Mouse (Mus musculus) intestine, embryonic 16.5 days (tissue): ENCODE results near the gene H1foo. TPM values are rescaled to one million over a fixed set of nuclear protein-coding genes. Genes with fewer than 3 reads are reported as not detected.
A peak's percentile ranks its signal among the peaks of the same experiment; 100 is the strongest.

Experiments
- ATAC-seq: fragments of 200-750 bp; cut with Nextera tagmentation; 2 replicates; pipeline ENCODE4 v1.8.0; 2017; ENCODE audit warnings: moderate TSS enrichment, moderate library complexity
- H3K27ac ChIP-seq: fragments of 300-500 bp; sonication (generic); 2 replicates; pipeline ENCODE4 v1.5.1; 2014; ENCODE audit warnings: mild to moderate bottlenecking, low read length
- H3K27me3 ChIP-seq: fragments of 300-500 bp; sonication (generic); replicated peaks from 2 replicates; pipeline ENCODE4 v1.6.1; 2014; ENCODE audit warnings: low read length, control low read depth, mixed read lengths; ENCODE audit not compliant: control insufficient read depth, insufficient read depth
- H3K36me3 ChIP-seq: fragments of 300-500 bp; sonication (generic); 2 replicates; pipeline ENCODE4 v1.6.1; 2014; ENCODE audit warnings: low read length, control low read depth; ENCODE audit not compliant: control insufficient read depth, insufficient read depth
- H3K4me1 ChIP-seq: fragments of 300-500 bp; sonication (generic); 2 replicates; pipeline ENCODE4 v1.6.1; 2014; ENCODE audit warnings: low read length, control low read depth, mixed read lengths; ENCODE audit not compliant: control insufficient read depth, insufficient read depth
- H3K4me2 ChIP-seq: fragments of 300-500 bp; sonication (generic); 2 replicates; pipeline ENCODE4 v1.6.1; 2014; ENCODE audit warnings: low read depth, low read length, control low read depth
- H3K4me3 ChIP-seq: fragments of 300-500 bp; sonication (generic); 2 replicates; pipeline ENCODE4 v1.5.1; 2014; ENCODE audit warnings: mild to moderate bottlenecking, low read length
- H3K9ac ChIP-seq: fragments of 300-500 bp; sonication (generic); 2 replicates; pipeline ENCODE4 v1.6.1; 2014; ENCODE audit warnings: low read depth, low read length
- H3K9me3 ChIP-seq: fragments of 300-500 bp; sonication (generic); 2 replicates; pipeline ENCODE4 v1.6.1; 2016; ENCODE audit warnings: low read length, control low read depth; ENCODE audit not compliant: control insufficient read depth
- WGBS: fragments of 180-500 bp; shearing (Covaris S2); extraction: QIAGEN DNeasy Blood & Tissue Kit; methylation state at CpG from one replicate; pipeline ENCODE4 v1.1.7; 2014; 5-methylcytosine and 5-hydroxymethylcytosine counted together
- polyA plus RNA-seq: library from polyadenylated mRNA; unstranded; fragments of >200 nt; fragmentation: Nextera tagmentation; extraction: Ambion mirVana; gene quantifications from 2 replicates; pipeline ENCODE4 v1.2.1, GENCODE M21; 2015

H1foo gene
- polyA plus RNA-seq, 1 experiment from 2014 or later: not detected

DNA sequence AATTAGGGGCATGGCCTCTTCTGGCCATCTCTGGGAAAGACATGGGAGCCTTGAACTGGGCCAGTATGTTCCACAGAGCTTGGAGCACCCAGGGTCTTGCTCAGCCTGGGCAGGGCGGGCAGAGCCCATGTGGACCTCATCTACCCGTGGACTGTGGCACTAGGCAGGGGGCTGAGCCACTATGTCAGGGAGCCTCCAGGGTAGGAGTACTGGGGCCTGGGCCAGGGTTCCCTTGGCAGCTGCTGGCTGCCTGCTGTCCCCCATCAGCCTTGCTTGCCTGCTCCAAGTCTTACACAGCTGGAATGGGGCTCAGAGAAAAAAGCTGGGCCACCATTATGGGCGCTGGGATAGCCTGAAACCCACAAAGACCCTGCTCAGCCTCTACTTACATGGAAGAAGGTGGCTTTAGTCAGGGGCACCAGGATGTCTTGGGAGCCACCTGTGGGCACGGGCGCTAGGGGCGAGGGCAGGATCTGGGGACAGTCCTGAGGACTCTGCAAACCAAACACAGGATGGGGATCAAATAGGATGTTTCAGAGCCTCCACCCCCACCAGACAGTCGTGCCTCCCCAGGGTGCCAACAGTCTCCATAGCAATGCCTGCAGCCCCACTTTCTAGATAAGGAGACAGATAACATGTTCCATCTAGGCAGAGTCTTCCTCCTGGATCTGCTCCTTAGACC, 27.5 kb downstream of the H1foo start:
- Histone ChIP-seq H3K9me3 (no peaks in the 10 kb centered on the region), H3K27me3 (no peaks in the 10 kb centered on the region), H3K4me2 (no peak overlapping the region), H3K36me3 (0 out of 2 replicates have a peak, but pooled peaks cover 4% of the 10 kb centered on the region), H3K9ac (0 out of 2 replicates have a peak overlapping the region, but pooled peaks have one; percentile 24), H3K4me1 (peaks cover 20% of the 10 kb centered on the region), H3K27ac (0 out of 2 replicates have a peak overlapping the region, but pooled peaks have one; percentile 14), H3K4me3 (no peak overlapping the region)
- WGBS: 80% methylated on average over 7 of the region's 7 CpGs
- no peak for ATAC-seq

GRCm38 (mm10) chr6:115973139-115973875, 28.6 kb downstream of the H1foo start:
- 89% methylated on average over 15 of the region's 15 CpGs for WGBS
- Histone ChIP-seq H3K9ac (no peak overlapping the region), H3K36me3 (0 out of 2 replicates have a peak, but pooled peaks cover 4% of the 10 kb centered on the region), H3K4me1 (peaks cover 18% of the 10 kb centered on the region), H3K4me2 (no peak overlapping the region), H3K9me3 (no peaks in the 10 kb centered on the region), H3K27ac (no peak overlapping the region), H3K4me3 (no peak overlapping the region), H3K27me3 (no peaks in the 10 kb centered on the region)
- ATAC-seq: no peak

DNA sequence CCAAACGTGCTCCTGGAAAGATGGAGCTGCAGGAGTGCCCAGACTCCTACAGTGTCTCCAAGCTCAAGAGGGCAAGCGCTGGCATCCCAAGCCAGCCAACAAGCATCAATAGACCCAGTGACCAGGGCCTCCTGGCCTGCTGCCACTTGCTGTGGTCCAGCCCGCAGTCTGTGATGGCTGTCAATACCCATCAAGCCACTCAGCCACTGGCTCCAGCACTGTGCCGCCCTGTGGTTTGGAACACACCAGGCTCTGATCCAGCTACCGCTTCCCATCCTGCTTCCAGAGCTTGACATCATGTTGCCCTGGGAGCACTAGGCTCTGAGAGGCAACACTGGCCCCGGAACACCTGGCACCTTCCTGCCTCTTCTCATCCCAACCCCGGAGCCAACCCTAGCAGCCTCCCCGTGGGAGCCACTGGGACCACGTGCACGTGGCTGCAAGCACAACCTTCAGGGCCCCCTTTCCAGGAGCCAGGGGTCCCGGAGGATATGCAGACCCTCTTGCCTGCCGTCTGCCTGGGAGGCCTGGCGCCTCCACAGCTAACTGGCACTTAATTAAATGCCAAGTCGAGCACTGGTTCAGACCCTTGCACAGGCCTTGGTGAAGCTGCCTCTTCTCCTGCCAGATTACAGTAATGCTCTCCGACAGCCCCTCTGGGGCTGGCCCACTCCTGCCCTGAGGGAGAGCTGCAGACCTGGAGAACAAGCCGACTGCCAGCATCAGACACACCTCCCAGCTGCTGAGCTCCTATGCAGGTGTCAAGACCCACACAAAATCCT, 29.3 kb downstream of the H1foo start:
- H3K36me3 ChIP-seq: 0 out of 2 replicates have a peak, but pooled peaks cover 4% of the 10 kb centered on the region
- no peaks in the 10 kb centered on the region for H3K27me3 ChIP-seq
- no peak for ATAC-seq
- H3K9ac ChIP-seq: no peak overlapping the region
- H3K4me1 ChIP-seq: peaks cover 18% of the 10 kb centered on the region
- H3K4me2 ChIP-seq: no peak overlapping the region
- H3K27ac ChIP-seq: no peak overlapping the region
- WGBS: 77% methylated on average over 16 of the region's 16 CpGs
- no peak overlapping the region for H3K4me3 ChIP-seq
- H3K9me3 ChIP-seq: no peaks in the 10 kb centered on the region

GRCm38 (mm10) chr6:115975606-115976005, 30.9 kb downstream of the H1foo start:
- peaks cover 22% of the 10 kb centered on the region for H3K4me1 ChIP-seq
- 83% methylated on average over 8 of the region's 8 CpGs for WGBS
- no peaks in the 10 kb centered on the region for H3K27me3 ChIP-seq
- H3K9me3 ChIP-seq: no peaks in the 10 kb centered on the region
- ATAC-seq: no peak
- H3K4me2 ChIP-seq: no peak overlapping the region
- H3K36me3 ChIP-seq: 0 out of 2 replicates have a peak, but pooled peaks cover 4% of the 10 kb centered on the region
- H3K4me3 ChIP-seq: no peak overlapping the region
- no peak overlapping the region for H3K27ac ChIP-seq
- no peak overlapping the region for H3K9ac ChIP-seq

DNA sequence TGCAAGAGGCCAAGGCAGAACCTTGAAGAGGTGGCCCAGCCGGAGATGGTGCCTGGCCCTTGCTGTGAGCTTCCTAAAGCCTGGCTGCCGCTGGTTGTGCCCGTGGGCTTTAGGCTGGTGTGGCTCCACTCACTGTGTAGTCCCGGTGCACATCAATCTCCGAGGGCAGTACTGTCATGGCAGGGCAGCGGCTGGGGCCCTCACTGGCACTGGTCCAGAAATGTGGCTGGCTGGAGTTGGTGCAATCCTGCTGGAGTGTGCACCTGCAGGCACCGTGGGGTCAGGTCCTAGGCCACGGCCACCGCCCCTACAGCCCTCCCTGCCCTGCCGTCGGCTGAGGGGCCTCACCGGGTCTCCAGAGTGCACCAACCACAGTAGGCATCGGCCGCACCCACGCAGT, 33.1 kb downstream of the H1foo start:
- no peaks in the 10 kb centered on the region for H3K27me3 ChIP-seq
- H3K36me3 ChIP-seq: 0 out of 2 replicates have a peak, but pooled peaks cover 4% of the 10 kb centered on the region
- H3K4me1 ChIP-seq: peaks cover 13% of the 10 kb centered on the region
- ATAC-seq: 0 out of 2 replicates have a peak, but pooled peaks have one; percentile 8
- no peak overlapping the region for H3K4me3 ChIP-seq
- WGBS: 73% methylated on average over 15 of the region's 15 CpGs
- H3K27ac ChIP-seq: no peak overlapping the region
- H3K9me3 ChIP-seq: no peaks in the 10 kb centered on the region
- H3K4me2 ChIP-seq: no peak overlapping the region
- no peak overlapping the region for H3K9ac ChIP-seq

DNA sequence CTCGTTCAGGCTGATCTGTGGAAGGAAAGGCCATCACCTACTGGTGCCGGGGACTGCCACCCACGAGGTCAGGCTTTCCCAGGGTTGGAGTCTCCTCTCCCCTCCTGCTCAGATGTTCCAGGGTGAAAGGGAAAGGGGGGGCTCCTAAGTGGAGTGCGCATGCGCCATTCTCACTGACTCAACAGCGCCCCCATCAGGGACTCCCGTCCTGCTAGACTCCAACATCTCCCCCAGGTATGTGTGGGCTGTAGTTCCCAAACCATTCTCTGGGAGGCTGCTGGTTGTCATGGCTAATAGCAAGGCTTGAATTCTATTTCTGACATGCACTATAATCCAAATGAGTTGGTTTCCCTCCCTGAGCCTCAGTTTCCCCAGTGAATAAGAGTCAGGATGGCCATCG, 33.9 kb downstream of the H1foo start:
- H3K9me3 ChIP-seq: no peaks in the 10 kb centered on the region
- no peak overlapping the region for H3K27ac ChIP-seq
- no peak overlapping the region for H3K9ac ChIP-seq
- ATAC-seq: no peak
- H3K4me3 ChIP-seq: no peak overlapping the region
- 0 out of 2 replicates have a peak, but pooled peaks cover 4% of the 10 kb centered on the region for H3K36me3 ChIP-seq
- no peak overlapping the region for H3K4me2 ChIP-seq
- 66% methylated on average over 8 of the region's 8 CpGs for WGBS
- peaks cover 16% of the 10 kb centered on the region for H3K4me1 ChIP-seq
- no peaks in the 10 kb centered on the region for H3K27me3 ChIP-seq

DNA sequence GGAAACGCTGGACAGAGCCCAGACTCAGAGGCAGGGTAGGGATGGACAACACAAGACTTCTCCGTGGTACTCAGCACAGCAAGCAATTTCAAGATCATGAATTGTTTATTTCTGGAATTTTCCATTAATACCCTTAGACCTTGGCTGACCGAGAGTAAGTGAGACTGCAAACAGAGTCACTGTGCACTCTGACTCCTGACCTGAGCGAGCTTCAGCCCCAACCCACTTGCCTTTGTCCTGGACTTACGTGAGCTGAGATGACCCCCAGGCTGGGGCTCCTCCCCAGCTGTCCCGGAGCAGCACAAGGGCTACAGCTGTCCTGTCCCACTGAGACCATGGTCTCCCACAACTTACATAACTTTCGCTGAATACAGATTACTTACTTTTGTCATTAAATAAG, 38.2 kb downstream of the H1foo start:
- H3K4me1 ChIP-seq: peaks cover 50% of the 10 kb centered on the region
- H3K36me3 ChIP-seq: no peaks in the 10 kb centered on the region
- 53% methylated on average over 7 of the region's 7 CpGs for WGBS
- no peaks in the 10 kb centered on the region for H3K9me3 ChIP-seq
- H3K4me2 ChIP-seq: no peak overlapping the region; the same call in 1 of the 2 replicates
- no peak overlapping the region for H3K4me3 ChIP-seq
- H3K9ac ChIP-seq: peak overlapping the region; percentile 34; the same call in 1 of the 2 replicates
- no peak for ATAC-seq
- peaks cover 3% of the 10 kb centered on the region; the same call in 1 of the 2 replicates for H3K27me3 ChIP-seq
- peak overlapping the region; percentile 84 for H3K27ac ChIP-seq

DNA sequence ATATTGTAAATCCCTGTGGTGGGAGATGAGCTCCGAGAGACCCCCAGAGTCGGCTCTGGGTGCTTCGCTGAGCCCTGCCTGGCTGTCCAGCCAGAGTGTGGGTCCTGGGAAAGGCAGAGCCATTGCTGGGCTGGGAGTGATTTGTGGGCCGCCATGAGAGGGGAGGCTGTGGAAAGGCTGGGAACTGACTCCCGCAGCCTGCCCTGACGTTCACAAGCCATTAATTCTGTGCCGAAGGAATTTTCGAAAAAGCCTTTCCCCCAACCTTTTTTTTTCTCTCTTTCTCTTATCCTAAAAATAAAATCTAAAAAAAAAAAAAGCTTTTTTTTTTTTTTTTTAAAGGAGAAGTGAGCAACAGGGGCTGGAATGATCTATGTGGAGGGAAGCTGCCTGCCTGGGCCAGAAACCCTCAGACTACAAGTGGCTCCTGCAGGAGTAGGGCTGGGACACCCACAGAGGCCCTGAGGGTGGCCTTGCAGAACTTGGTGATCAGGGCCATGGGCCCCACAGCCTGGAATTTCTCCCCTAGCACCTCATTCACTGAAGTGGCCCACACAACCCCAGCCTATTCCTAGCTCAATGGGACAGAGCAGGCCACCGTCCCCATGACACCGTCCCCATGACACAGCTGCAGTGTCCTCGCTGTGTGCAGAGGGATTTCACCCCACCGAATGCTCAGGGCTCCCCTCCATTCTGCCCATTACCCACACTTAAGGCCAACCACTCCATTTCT, 38.7 kb downstream of the H1foo start:
- 56% methylated on average over 12 of the region's 12 CpGs for WGBS
- H3K4me1 ChIP-seq: peaks cover 50% of the 10 kb centered on the region
- H3K36me3 ChIP-seq: no peaks in the 10 kb centered on the region
- no peak overlapping the region for H3K4me3 ChIP-seq
- H3K27ac ChIP-seq: peak overlapping the region; percentile 84
- no peaks in the 10 kb centered on the region for H3K9me3 ChIP-seq
- peaks cover 3% of the 10 kb centered on the region; the same call in 1 of the 2 replicates for H3K27me3 ChIP-seq
- peak overlapping the region; percentile 34 for H3K9ac ChIP-seq
- no peak for ATAC-seq
- no peak overlapping the region for H3K4me2 ChIP-seq
